Mouse (Mus musculus) left cerebral cortex, postnatal 25 days (tissue): ENCODE data around the gene Clcn6. TPM values are rescaled to one million over a fixed set of nuclear protein-coding genes. Genes with fewer than 3 reads are reported as not detected.
"Not testable (repeated sequence)": the region's sequence is repeated elsewhere in the genome, so short reads cannot be mapped to it uniquely, and the experiment has no call there.

ENCODE experiments used
- DNase-seq, 2 experiments: peaks; one replicate each; pipeline ENCODE4 v3.0.0; 2022; ENCODE audit warnings: low spot score in 2 of 2, mixed read lengths in 1 of 2
- intact Hi-C: fragments of 180-260 bp; cut with DNase I; formaldehyde crosslinking; loops from one replicate; pipeline ENCODE4 v1.15.1; 2025
- total RNA-seq, 2 experiments: library from RNA; stranded (reverse); gene quantifications; 2 replicates each; pipeline ENCODE4 v1.2.3; 2021

Clcn6 gene
- total RNA-seq, 2 experiments from 2014 or later, result 70.9 to 73.9 TPM

- intact Hi-C loops, DNase-seq: not testable (repeated sequence)
Observed at GRCm38 (mm10) chr4:148043327-148043726, 4.7 kb upstream of the Clcn6 start.

GRCm38 (mm10) chr4:148041611-148042191 is 3.1 kb upstream of the Clcn6 start:
- DNase-seq, result peak in 1 of 2 experiments; percentile 75
- intact Hi-C loops, result loop anchor here (1.0 kb wide), 1 partner anchor 12 kb away; no protein-coding TSS in a partner anchor

DNA sequence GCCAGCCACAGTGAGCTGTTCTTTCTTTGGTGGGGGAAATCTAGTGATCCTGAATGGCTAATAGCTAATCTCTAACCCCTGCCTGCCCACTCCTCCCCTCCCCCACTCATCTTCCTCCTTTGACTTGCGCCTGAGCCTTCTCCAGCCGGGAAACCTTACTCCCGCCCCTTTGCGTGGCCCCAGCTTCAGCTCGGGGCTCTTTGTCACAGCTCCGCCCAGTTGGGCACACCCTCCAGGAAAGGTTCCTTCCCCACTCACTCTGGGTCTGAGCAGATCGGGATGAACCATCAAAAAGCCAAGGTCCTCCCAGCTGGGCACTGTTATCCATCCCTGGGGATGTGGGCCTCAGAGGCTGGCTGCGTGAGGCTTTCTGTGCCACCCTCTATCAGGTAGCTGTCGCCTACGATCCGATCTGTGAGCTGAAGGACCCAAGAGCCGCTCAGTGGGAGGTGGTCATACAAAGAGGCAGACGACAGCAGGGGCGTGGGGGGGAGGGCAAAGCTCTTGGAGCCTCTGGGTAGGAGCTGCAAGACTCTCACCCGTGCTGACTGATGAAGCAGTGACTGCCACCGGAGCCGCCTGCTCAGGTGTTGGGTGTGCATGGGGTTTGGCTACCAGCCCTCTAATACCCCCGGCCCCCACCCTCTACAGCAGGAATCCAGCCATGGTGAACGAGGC is 2.5 kb upstream of the Clcn6 start:
- DNase-seq, result peak; percentile 40 to 52
- intact Hi-C loops, result no loop called here

GRCm38 (mm10) chr4:148040029-148040830 is 1.6 kb upstream of the Clcn6 start:
- intact Hi-C loops, result no loop called here
- peak in 1 of 2 experiments; percentile 34 for DNase-seq

GRCm38 (mm10) chr4:148039254-148040028 is 820 bp upstream of the Clcn6 start:
- intact Hi-C loops, result no loop called here

GRCm38 (mm10) chr4:148038079-148038599 is 482 bp downstream of the Clcn6 start:
- intact Hi-C loops, result no loop called here
- no peak for DNase-seq

More at GRCm38 (mm10) chr4:148039254-148040028, 820 bp upstream of the Clcn6 start:
- DNase-seq, result peak in 1 of 2 experiments; percentile 26

- no peak for DNase-seq
- intact Hi-C loops, result no loop called here
Observed at GRCm38 (mm10) chr4:148035440-148035839, 3.2 kb downstream of the Clcn6 start.

DNA sequence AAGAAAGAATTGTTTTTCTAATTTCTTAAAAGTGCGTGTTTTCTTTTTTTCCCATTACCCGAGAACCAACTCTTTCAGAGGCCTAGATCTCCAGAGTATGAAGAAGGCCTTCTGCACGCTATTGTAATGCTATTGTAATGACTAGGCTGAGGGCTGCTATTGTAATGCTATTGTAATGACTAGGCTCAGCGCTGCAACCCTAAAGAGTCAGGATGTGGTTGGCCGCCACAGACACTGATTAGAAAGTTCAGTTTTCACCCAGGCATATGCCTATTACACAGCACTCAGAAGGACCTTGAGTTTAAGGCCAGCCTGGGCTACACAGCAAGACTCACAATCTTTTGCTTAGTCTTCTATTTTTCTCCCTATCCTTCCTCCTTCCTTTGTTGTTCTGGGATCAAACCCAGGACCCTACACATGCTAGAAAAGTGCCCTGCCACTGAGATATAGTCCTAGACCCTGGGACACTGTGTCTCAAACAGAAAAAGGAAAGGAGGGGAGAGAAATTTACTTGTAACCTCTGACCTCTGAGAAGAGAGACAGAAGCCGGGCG is 4.7 kb downstream of the Clcn6 start:
- no peak for DNase-seq
- intact Hi-C loops, result no loop called here

DNA sequence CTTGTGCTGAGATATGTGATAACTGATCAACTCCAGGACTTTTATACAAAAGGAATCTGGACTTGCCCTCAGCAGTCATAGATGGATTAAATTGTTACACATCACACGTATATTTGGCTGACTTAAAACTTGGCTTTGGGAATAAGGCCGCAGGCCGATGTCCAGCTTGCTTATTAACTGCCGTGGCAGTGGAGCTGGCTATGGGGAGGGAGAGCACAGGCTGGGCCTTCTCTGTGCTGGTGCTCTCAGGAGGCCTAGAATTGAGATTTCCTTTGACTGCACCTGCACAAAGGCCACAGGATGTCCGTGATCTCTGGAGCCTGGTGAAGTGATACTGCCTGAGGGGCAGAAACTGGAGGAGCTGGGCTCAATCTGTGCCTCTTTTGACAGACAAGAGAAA is 8.1 kb downstream of the Clcn6 start:
- no peak for DNase-seq
- intact Hi-C loops, result no loop called here

DNA sequence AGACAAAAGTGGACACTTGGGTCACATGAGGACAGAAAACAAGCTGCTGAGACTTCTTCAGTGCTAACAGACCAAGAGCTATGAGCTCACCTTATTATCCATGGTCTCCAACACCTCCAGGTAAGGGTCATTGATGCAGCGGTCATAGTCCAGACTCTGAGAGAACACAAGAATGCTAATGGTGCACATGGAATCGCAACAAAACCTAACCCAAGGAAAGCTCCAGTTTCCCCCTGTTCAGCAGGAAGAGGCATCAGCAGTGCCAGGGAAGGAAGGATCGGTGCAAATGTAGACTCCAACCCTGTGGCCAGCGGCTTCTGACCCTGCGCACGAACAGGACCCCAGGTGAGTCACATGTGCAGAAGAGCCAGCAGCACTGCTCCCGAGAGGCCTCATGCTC is 9.3 kb downstream of the Clcn6 start:
- intact Hi-C loops, result no loop called here
- no peak for DNase-seq

DNA sequence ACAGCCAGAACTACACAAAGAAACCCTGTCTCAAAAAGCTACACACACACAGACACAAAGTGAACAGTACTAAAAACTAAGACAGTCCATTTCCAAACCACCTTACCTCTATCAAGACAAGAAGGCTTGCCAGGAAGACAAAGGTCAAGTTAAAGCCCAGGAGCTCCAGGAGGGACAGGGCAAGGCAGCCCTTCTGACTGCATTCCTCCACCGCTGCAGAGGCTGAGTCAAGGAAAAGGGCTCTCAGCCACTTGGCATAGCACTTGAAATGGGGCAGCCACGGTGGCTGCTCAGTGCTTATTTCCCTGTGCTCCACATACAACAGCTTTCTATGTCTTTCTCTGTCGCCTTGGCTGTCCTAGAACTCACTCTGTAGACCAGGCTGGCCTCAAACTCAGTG is 14.6 kb downstream of the Clcn6 start:
- intact Hi-C loops, result no loop called here

DNA sequence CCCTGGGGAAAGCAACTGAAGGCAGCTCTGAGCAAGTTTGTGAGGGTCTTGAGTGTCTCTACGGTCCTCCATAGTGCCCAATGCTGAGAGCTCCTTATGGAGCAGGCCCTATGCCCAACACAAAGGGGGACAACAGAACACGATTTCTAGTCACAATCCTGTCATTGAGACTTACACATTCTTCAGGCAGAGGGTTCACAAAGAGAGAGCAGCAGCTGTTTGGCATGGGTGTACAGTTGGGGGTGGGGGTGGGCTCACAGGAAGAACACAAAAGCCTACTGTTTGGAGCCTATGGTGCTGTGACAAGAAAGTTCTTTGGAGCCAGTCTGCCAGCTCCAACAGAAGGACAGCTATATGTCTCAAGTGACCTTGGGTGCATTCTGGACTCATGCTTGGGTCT is 20.2 kb downstream of the Clcn6 start:
- DNase-seq, result no peak

More for the DNA sequence above, 14.6 kb downstream of the Clcn6 start:
- DNase-seq, result no peak

DNA sequence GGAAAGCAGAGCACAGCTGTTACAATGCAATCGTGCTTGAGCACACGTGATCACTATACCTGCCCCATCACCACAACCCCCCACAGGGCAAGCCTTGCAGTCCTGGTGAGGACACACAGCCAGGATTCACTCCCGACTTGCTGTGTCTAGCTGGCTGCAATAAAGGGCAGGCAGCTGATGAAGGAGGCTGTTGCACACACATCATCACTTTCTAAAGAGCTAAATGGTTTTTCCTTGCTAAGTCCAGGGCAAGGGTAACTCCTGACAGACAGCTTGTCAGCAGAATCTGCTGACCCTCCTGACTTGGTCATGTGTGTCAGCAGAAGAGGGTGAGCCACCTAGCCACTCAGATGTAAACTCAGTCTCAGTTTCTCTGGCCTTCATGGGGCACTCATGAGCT is 21.6 kb downstream of the Clcn6 start:
- intact Hi-C loops, result no loop called here
- DNase-seq, result no peak

More for the DNA sequence above, 20.2 kb downstream of the Clcn6 start:
- intact Hi-C loops, result no loop called here

DNA sequence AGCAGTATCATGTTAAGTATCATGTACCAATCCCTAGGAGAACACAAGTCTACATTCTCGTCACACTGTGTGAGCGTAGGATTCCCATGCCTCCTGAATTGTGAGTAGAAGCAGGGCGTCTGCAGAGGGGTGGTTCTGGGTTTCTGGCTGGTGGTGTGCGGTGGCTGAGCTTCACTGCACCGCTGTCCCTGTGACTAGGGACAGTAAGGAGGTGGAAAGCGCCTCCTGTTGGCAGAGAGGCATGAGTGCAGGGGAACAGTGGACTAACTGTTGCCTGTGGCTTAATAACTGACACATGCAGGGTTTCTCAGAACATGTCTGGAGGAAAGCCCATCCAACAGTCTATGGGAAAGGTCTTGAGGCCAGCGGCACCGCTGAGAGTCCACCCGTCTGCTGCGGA is 23.2 kb downstream of the Clcn6 start:
- DNase-seq, result no peak
- intact Hi-C loops, result no loop called here

GRCm38 (mm10) chr4:148012216-148012615 is 26.4 kb downstream of the Clcn6 start:
- intact Hi-C loops, result no loop called here

GRCm38 (mm10) chr4:148011332-148011731 is 27.3 kb downstream of the Clcn6 start:
- DNase-seq, result no peak
- intact Hi-C loops, result no loop called here

More at GRCm38 (mm10) chr4:148012216-148012615, 26.4 kb downstream of the Clcn6 start:
- DNase-seq, result no peak

DNA sequence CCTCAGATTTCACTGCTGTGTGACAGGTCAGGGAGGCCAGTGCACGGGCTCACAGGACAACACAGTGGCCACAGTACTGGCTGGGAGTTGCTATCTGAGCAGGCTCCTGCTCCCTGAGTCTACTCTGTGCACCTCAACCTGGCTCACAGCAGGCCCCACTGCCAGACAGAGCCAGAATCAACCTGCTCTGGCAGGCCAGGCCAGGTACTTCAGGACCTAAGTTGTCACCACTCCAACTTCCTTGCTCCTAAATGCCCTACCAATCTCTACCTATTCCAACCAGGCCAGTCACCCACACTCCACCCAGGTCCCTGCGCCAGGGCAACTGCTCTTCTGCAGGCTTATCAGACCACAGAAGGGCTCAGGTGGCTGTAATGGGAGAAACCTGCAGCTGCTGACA is 29.0 kb downstream of the Clcn6 start:
- intact Hi-C loops, result loop anchor here (2.0 kb wide), 1 partner anchor 57 kb away; no protein-coding TSS in a partner anchor
- DNase-seq, result no peak

GRCm38 (mm10) chr4:148008412-148008811 is 30.2 kb downstream of the Clcn6 start:
- intact Hi-C loops, result loop anchor here (2.0 kb wide), 1 partner anchor 56 kb away; no protein-coding TSS in a partner anchor
- peak; percentile 69 to 79 for DNase-seq

- intact Hi-C loops, result no loop called here
- no peak for DNase-seq
Observed at GRCm38 (mm10) chr4:148004361-148004760, 34.3 kb downstream of the Clcn6 start.
